16 mouse cellular contexts compared by ENCODE assay signal in the genomic region with DNA sequence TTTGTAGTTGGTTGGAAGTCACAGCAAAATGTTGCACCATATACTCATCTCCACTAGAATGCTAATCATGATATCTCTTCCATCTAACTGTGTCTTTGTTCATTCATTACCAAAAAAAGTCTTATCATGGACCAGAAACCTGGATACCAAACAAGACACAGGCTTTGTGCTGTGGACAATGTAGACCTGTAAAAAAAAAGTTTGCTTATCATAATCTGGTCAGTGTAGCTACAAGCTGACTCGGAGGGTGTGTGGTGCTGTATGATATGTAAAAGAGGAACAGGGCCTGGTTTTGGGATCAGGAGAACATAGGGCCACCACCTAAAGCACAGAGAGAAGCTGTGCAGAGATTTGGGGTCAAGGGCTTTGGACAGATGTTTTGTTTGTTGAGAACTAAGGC. TPM values are rescaled to one million over a fixed set of nuclear protein-coding genes. Genes with fewer than 3 reads are reported as not detected.
"Had no signal": no experiment of that assay in that cellular context is flagged by ENCODE, and none has a peak within 500 bp of the region (broad histone marks: within the 10 kb centered on the region; RNA-seq: fewer than 3 reads in every experiment).

No protein-coding gene starts in this region.

- H3K4me1 ChIP-seq: limb, embryonic 12.5 days had no signal

- H3K27me3 ChIP-seq: limb, embryonic 12.5 days; lung, embryonic 15.5 days; midbrain, embryonic 13.5 days had no signal

- H3K9me3 ChIP-seq: limb, embryonic 12.5 days; lung, embryonic 15.5 days; midbrain, embryonic 13.5 days had no signal

- DNase-seq: kidney, adult 2 months; kidney, postnatal 25 days; lung, postnatal 14 days; right cerebral cortex, adult 18-20 months; right cerebral cortex, postnatal 25 days; thymus, postnatal 4 days had no signal

- ATAC-seq: midbrain, embryonic 13.5 days had no signal

- H3K4me2 ChIP-seq: limb, embryonic 12.5 days; lung, embryonic 15.5 days; midbrain, embryonic 13.5 days had no signal

- H3K27ac ChIP-seq: limb, embryonic 12.5 days; lung, embryonic 15.5 days; macrophage; midbrain, embryonic 13.5 days had no signal

- H3K9ac ChIP-seq: limb, embryonic 12.5 days; lung, embryonic 15.5 days; midbrain, embryonic 13.5 days had no signal

- H3K4me3 ChIP-seq: limb, embryonic 12.5 days; lung, embryonic 15.5 days; midbrain, embryonic 13.5 days had no signal

RNA-seq across cellular contexts. Expression of gene Gm10840, which starts 31.2 kb away (rescaled TPM):
- total RNA-seq: left cerebral cortex, postnatal 36 days; liver, adult 2 months; midbrain, postnatal 0 days had no signal
- polyA plus RNA-seq: kidney, adult 2 months; kidney, embryonic 16.5 days; limb, embryonic 12.5 days; liver, adult 2 months; lung, embryonic 15.5 days; macrophage; midbrain, embryonic 13.5 days; midbrain, postnatal 0 days; small intestine, adult 2 months; stomach, embryonic 16.5 days had no signal
